Mouse (Mus musculus) cortical plate, adult 2 months (tissue): Measurements from ENCODE around the gene Tacc3.

Experiments used
- CTCF ChIP-seq: fragments of 200-500 bp; IDR thresholded peaks from 2 replicates; pipeline ENCODE4 v1.5.1; 2011; ENCODE audit warnings: mild to moderate bottlenecking, control low read depth, low read length; ENCODE audit not compliant: insufficient read depth; ENCODE audit errors: extremely low read depth
- POLR2A ChIP-seq: fragments of 200-500 bp; IDR thresholded peaks from 2 replicates; pipeline ENCODE4 v1.6.1; 2011; ENCODE audit warnings: mild to moderate bottlenecking, low read length, control low read depth; ENCODE audit not compliant: insufficient read depth; ENCODE audit errors: extremely low read depth

GRCm38 (mm10) chr5:33656739-33657138 lies 1.2 kb upstream of the Tacc3 start:
- TF ChIP-seq POLR2A (no peak), CTCF (no peak)
